Mouse (Mus musculus): Measurements from ENCODE around the gene Gm33543. TPM values are rescaled to one million over a fixed set of nuclear protein-coding genes. Genes with fewer than 3 reads are reported as not detected.
A peak's percentile ranks its signal among the peaks of the same experiment; 100 is the strongest.

Gene Gm33543
- polyA plus RNA-seq, 1 experiment from 2014 or later = not detected

GRCm38 (mm10) chr10:95830891-95831290 lies 11.8 kb downstream of the Gm33543 start:
- H3K4me2 ChIP-seq (ENCODE audit: low read length) = no peak overlapping the region
- no peaks in the 10 kb centered on the region for H3K36me3 ChIP-seq (ENCODE audit: control insufficient read depth, insufficient read depth, low read length)
- H3K4me1 ChIP-seq (ENCODE audit: control insufficient read depth in 2 of 2, insufficient read depth in 2 of 2, low read length in 2 of 2) = peaks cover 5 to 18% of the 10 kb centered on the region in 2 experiments; a peak in 3 of 4 replicates
- no peaks in the 10 kb centered on the region for H3K9me3 ChIP-seq (ENCODE audit: control insufficient read depth, low read length)
- H3K9ac ChIP-seq (ENCODE audit: low read length) = no peak overlapping the region
- no peak overlapping the region for H3K4me3 ChIP-seq (ENCODE audit: control insufficient read depth in 1 of 2, insufficient read depth in 1 of 2, low read depth in 1 of 2, low read length in 2 of 2)
- WGBS = 7% methylated on average over 5 of the region's 5 CpGs
- H3K27me3 ChIP-seq (ENCODE audit: control insufficient read depth, insufficient read depth, low read length) = no peaks in the 10 kb centered on the region
- H3K27ac ChIP-seq (replicated peaks in 1 of 2; ENCODE audit: control insufficient read depth in 1 of 2, insufficient read depth in 1 of 2, low read depth in 2 of 2, low read length in 2 of 2) = no peak overlapping the region
- ATAC-seq (ENCODE audit: insufficient number of reproducible peaks, insufficient read depth, low FRiP score, low read depth) = peak; percentile 61; the same call in 1 of the 2 replicates

- no peaks in the 10 kb centered on the region for H3K27me3 ChIP-seq (ENCODE audit: control insufficient read depth, insufficient read depth, low read length)
- no peak overlapping the region for H3K9ac ChIP-seq (ENCODE audit: low read length)
- H3K4me2 ChIP-seq (ENCODE audit: low read length) = no peak overlapping the region
- no peaks in the 10 kb centered on the region for H3K9me3 ChIP-seq (ENCODE audit: control insufficient read depth, low read length)
- no peak overlapping the region for H3K27ac ChIP-seq (replicated peaks in 1 of 2; ENCODE audit: control insufficient read depth in 1 of 2, insufficient read depth in 1 of 2, low read depth in 2 of 2, low read length in 2 of 2)
- H3K36me3 ChIP-seq (ENCODE audit: control insufficient read depth, insufficient read depth, low read length) = no peaks in the 10 kb centered on the region
- no peak for ATAC-seq (ENCODE audit: insufficient number of reproducible peaks, insufficient read depth, low FRiP score, low read depth)
- H3K4me1 ChIP-seq (ENCODE audit: control insufficient read depth in 2 of 2, insufficient read depth in 2 of 2, low read length in 2 of 2) = peaks cover 5 to 18% of the 10 kb centered on the region in 2 experiments; a peak in 3 of 4 replicates
- no peak overlapping the region for H3K4me3 ChIP-seq (ENCODE audit: control insufficient read depth in 1 of 2, insufficient read depth in 1 of 2, low read depth in 1 of 2, low read length in 2 of 2)
Observed at GRCm38 (mm10) chr10:95829471-95829870, 13.3 kb downstream of the Gm33543 start.

GRCm38 (mm10) chr10:95828374-95828773 lies 14.4 kb downstream of the Gm33543 start:
- Histone ChIP-seq H3K9ac (ENCODE audit: low read length) (no peak overlapping the region), H3K27ac (replicated peaks in 1 of 2; ENCODE audit: control insufficient read depth in 1 of 2, insufficient read depth in 1 of 2, low read depth in 2 of 2, low read length in 2 of 2) (no peak overlapping the region), H3K4me3 (ENCODE audit: control insufficient read depth in 1 of 2, insufficient read depth in 1 of 2, low read depth in 1 of 2, low read length in 2 of 2) (no peak overlapping the region), H3K4me2 (ENCODE audit: low read length) (no peak overlapping the region), H3K9me3 (ENCODE audit: control insufficient read depth, low read length) (no peaks in the 10 kb centered on the region), H3K4me1 (ENCODE audit: control insufficient read depth in 2 of 2, insufficient read depth in 2 of 2, low read length in 2 of 2) (peaks cover 5 to 18% of the 10 kb centered on the region in 2 experiments; a peak in 3 of 4 replicates), H3K36me3 (ENCODE audit: control insufficient read depth, insufficient read depth, low read length) (no peaks in the 10 kb centered on the region), H3K27me3 (ENCODE audit: control insufficient read depth, insufficient read depth, low read length) (no peaks in the 10 kb centered on the region)
- ATAC-seq (ENCODE audit: insufficient number of reproducible peaks, insufficient read depth, low FRiP score, low read depth) = no peak
- WGBS = 58% methylated on average over 5 of the region's 5 CpGs

DNA sequence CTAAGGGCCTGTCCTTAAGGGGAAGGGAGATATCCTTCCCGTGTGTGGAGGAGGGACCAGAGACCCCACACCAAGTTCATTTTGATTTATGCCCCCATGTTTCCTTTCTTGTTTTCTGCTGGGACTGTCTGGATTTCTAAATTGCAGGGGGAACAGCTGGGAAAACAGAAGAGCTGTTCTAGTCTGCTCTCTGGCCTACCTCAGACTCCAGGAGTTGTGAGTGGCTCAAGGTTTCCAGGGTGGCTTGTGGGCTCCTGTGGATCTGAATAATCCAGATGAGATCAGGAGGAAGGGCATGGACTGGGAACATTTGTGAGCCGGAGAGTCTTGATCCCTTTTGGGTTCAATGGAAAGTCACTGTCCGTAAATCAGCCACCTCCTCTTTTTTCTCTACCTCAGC lies 17.1 kb downstream of the Gm33543 start:
- no peak for ATAC-seq (ENCODE audit: insufficient number of reproducible peaks, insufficient read depth, low FRiP score, low read depth)
- no peak overlapping the region for H3K4me2 ChIP-seq (ENCODE audit: low read length)
- H3K4me1 ChIP-seq (ENCODE audit: control insufficient read depth in 2 of 2, insufficient read depth in 2 of 2, low read length in 2 of 2) = peaks cover 3 to 9% of the 10 kb centered on the region in 2 experiments; a peak in 2 of 4 replicates
- no peak overlapping the region for H3K27ac ChIP-seq (replicated peaks in 1 of 2; ENCODE audit: control insufficient read depth in 1 of 2, insufficient read depth in 1 of 2, low read depth in 2 of 2, low read length in 2 of 2)
- H3K9ac ChIP-seq (ENCODE audit: low read length) = no peak overlapping the region
- H3K9me3 ChIP-seq (ENCODE audit: control insufficient read depth, low read length) = no peaks in the 10 kb centered on the region
- WGBS = 62% methylated on average over 3 of the region's 3 CpGs
- no peaks in the 10 kb centered on the region for H3K36me3 ChIP-seq (ENCODE audit: control insufficient read depth, insufficient read depth, low read length)
- H3K4me3 ChIP-seq (ENCODE audit: control insufficient read depth in 1 of 2, insufficient read depth in 1 of 2, low read depth in 1 of 2, low read length in 2 of 2) = no peak overlapping the region
- H3K27me3 ChIP-seq (ENCODE audit: control insufficient read depth, insufficient read depth, low read length) = no peaks in the 10 kb centered on the region

DNA sequence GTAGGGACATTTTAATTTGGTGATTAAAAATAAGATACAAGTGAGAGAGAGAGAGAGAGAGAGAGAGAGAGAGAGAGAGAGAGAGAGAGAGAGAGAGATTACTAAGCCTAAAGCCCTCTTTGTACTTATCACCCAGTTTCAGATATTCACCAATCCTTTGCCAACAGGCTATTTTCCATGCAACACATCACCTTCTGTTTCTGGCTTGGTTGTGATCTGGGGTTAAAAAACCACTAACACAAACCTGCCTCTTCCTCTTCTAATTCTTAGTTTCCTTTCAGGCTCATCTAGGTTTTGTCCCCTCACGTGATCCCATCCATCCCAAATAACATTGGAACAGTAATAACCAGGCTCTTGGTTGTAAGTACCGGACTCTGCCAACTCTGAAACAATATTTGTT lies 24.2 kb downstream of the Gm33543 start:
- Histone ChIP-seq H3K4me2 (ENCODE audit: low read length) (no peak overlapping the region), H3K27ac (replicated peaks in 1 of 2; ENCODE audit: control insufficient read depth in 1 of 2, insufficient read depth in 1 of 2, low read depth in 2 of 2, low read length in 2 of 2) (no peak overlapping the region), H3K4me1 (ENCODE audit: control insufficient read depth in 2 of 2, insufficient read depth in 2 of 2, low read length in 2 of 2) (0 out of 4 replicates have a peak, but pooled peaks cover 0 to 2% of the 10 kb centered on the region in 2 experiments), H3K4me3 (ENCODE audit: control insufficient read depth in 1 of 2, insufficient read depth in 1 of 2, low read depth in 1 of 2, low read length in 2 of 2) (no peak overlapping the region), H3K9me3 (ENCODE audit: control insufficient read depth, low read length) (no peaks in the 10 kb centered on the region), H3K27me3 (ENCODE audit: control insufficient read depth, insufficient read depth, low read length) (no peaks in the 10 kb centered on the region), H3K9ac (ENCODE audit: low read length) (no peak overlapping the region), H3K36me3 (ENCODE audit: control insufficient read depth, insufficient read depth, low read length) (no peaks in the 10 kb centered on the region)
- WGBS = 96% methylated on average over 2 of the region's 2 CpGs
- ATAC-seq (ENCODE audit: insufficient number of reproducible peaks, insufficient read depth, low FRiP score, low read depth) = no peak

DNA sequence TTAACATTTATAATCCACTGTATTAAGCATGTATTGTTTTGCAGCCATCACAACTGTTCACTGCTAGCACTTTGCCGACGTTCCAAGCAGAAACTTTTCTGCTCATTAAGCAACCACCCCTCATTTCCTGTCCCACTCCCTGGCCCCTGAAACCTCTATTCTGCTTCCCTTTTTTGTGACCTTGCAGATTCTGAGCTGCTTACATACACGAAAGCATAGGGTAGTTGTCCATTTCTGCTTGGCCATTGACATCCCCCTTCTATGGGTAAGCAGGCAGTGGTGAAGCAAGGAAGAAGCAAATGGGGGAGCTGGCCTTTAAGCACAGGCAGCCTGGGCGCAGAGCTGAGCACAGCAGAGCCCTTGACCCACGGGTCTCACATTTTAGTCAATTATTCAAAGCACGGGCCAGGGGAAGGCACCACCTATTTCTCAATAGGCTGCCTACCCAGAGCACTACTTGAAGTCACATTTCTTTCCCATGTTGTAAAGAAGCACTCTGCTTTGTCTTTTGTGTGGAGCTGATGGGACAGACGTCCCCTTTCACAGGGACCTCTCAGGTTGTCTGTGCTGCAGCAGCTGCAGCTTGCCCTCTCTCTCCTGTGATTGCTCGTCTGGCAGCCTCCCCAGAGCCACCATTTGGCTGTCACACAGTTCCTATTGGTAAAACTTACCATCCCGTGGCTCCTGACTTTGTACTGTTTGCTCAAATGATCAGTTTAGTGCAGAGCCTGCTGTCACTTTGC lies 25.1 kb downstream of the Gm33543 start:
- no peak overlapping the region for H3K4me2 ChIP-seq (ENCODE audit: low read length)
- H3K27me3 ChIP-seq (ENCODE audit: control insufficient read depth, insufficient read depth, low read length) = no peaks in the 10 kb centered on the region
- no peaks in the 10 kb centered on the region for H3K36me3 ChIP-seq (ENCODE audit: control insufficient read depth, insufficient read depth, low read length)
- H3K9ac ChIP-seq (ENCODE audit: low read length) = no peak overlapping the region
- no peaks in the 10 kb centered on the region for H3K9me3 ChIP-seq (ENCODE audit: control insufficient read depth, low read length)
- 0 out of 4 replicates have a peak, but pooled peaks cover 0 to 2% of the 10 kb centered on the region in 2 experiments for H3K4me1 ChIP-seq (ENCODE audit: control insufficient read depth in 2 of 2, insufficient read depth in 2 of 2, low read length in 2 of 2)
- no peak for ATAC-seq (ENCODE audit: insufficient number of reproducible peaks, insufficient read depth, low FRiP score, low read depth)
- 36% methylated on average over 9 of the region's 9 CpGs for WGBS
- H3K4me3 ChIP-seq (ENCODE audit: control insufficient read depth in 1 of 2, insufficient read depth in 1 of 2, low read depth in 1 of 2, low read length in 2 of 2) = no peak overlapping the region
- no peak overlapping the region for H3K27ac ChIP-seq (replicated peaks in 1 of 2; ENCODE audit: control insufficient read depth in 1 of 2, insufficient read depth in 1 of 2, low read depth in 2 of 2, low read length in 2 of 2)

- Histone ChIP-seq H3K9me3 (ENCODE audit: control insufficient read depth, low read length) (no peaks in the 10 kb centered on the region), H3K4me1 (ENCODE audit: control insufficient read depth in 2 of 2, insufficient read depth in 2 of 2, low read length in 2 of 2) (0 out of 4 replicates have a peak, but pooled peaks cover 0 to 2% of the 10 kb centered on the region in 2 experiments), H3K27me3 (ENCODE audit: control insufficient read depth, insufficient read depth, low read length) (no peaks in the 10 kb centered on the region), H3K9ac (ENCODE audit: low read length) (no peak overlapping the region), H3K27ac (replicated peaks in 1 of 2; ENCODE audit: control insufficient read depth in 1 of 2, insufficient read depth in 1 of 2, low read depth in 2 of 2, low read length in 2 of 2) (no peak overlapping the region), H3K4me2 (ENCODE audit: low read length) (no peak overlapping the region), H3K36me3 (ENCODE audit: control insufficient read depth, insufficient read depth, low read length) (no peaks in the 10 kb centered on the region), H3K4me3 (ENCODE audit: control insufficient read depth in 1 of 2, insufficient read depth in 1 of 2, low read depth in 1 of 2, low read length in 2 of 2) (no peak overlapping the region)
- no peak for ATAC-seq (ENCODE audit: insufficient number of reproducible peaks, insufficient read depth, low FRiP score, low read depth)
- WGBS = 85% methylated on average over 6 of the region's 6 CpGs
Observed at GRCm38 (mm10) chr10:95814351-95814750, 28.4 kb downstream of the Gm33543 start.
